Mouse (Mus musculus): Measurements from ENCODE around the gene Polr2f. TPM values are rescaled to one million over a fixed set of nuclear protein-coding genes. Genes with fewer than 3 reads are reported as not detected.

Gene Polr2f
- polyA plus RNA-seq, 1 experiment from 2014 or later: 295 TPM

DNA sequence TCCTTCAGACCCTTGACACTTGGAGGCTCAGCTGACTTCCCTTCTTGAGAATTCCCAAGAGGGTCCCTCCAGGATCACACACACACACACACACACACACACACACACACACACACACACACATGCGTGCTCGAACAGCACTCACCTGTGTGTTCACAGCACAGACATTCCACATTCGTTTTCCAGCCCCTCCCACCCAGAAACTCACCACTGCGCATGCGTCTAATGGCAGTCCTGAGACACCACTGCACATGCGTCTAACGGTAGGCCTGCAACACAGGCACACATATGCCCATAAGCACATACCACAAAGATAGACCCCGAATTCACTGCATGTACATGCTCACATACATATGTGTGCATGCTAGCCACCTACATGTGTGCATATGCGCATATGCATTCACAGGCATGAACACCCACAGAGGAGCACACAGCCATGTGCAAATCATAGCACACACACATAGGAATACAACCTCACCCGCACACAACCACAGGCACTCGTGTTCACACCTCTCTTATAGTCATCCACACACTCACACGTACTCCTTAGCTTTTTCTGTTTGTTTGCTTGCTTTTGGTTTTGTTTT lies 58.7 kb downstream of the Polr2f start:
- WGBS: 89% methylated on average over 12 of the region's 12 CpGs
- Histone ChIP-seq H3K36me3 (no peaks in the 10 kb centered on the region), H3K9ac (no peak overlapping the region), H3K4me1 (peaks cover 23% of the 10 kb centered on the region), H3K9me3 (no peaks in the 10 kb centered on the region), H3K4me2 (no peak overlapping the region), H3K27ac (no peak overlapping the region), H3K4me3 (no peak overlapping the region), H3K27me3 (no peaks in the 10 kb centered on the region)
- no peak for ATAC-seq (ENCODE audit: insufficient number of reproducible peaks, low FRiP score, low TSS enrichment, low read depth)

Other genes with a start within 250 kb of the Polr2f start
- gene Gm49510, start 241.3 kb upstream of the Polr2f start, polyA plus RNA-seq (2015; fragmentation: Nextera tagmentation; extraction: Ambion mirVana): 0.50 and 0.65 TPM in 2 replicates
- 55.2 and 61.1 TPM in 2 replicates for gene Sh3bp1, start 241.2 kb upstream of the Polr2f start, polyA plus RNA-seq (2015; fragmentation: Nextera tagmentation; extraction: Ambion mirVana)
- gene Pdxp, start 227.1 kb upstream of the Polr2f start, polyA plus RNA-seq (2015; fragmentation: Nextera tagmentation; extraction: Ambion mirVana): 13.0 and 15.0 TPM in 2 replicates
- gene Lgals1, start 214.3 kb upstream of the Polr2f start, polyA plus RNA-seq (2015; fragmentation: Nextera tagmentation; extraction: Ambion mirVana): 2,795 and 2,816 TPM in 2 replicates
- 53.2 and 55.2 TPM in 2 replicates for gene Nol12, start 206.1 kb upstream of the Polr2f start, polyA plus RNA-seq (2015; fragmentation: Nextera tagmentation; extraction: Ambion mirVana)
- gene Triobp, start 193.3 kb upstream of the Polr2f start, polyA plus RNA-seq (2015; fragmentation: Nextera tagmentation; extraction: Ambion mirVana): 54.8 and 59.2 TPM in 2 replicates
- gene H1f0, start 112.6 kb upstream of the Polr2f start, polyA plus RNA-seq (2015; fragmentation: Nextera tagmentation; extraction: Ambion mirVana): 487 and 628 TPM in 2 replicates
- 0.13 TPM in 1 of 2 replicates, not detected in the other for gene Galr3, start 99.1 kb upstream of the Polr2f start, polyA plus RNA-seq (2015; fragmentation: Nextera tagmentation; extraction: Ambion mirVana)
- gene Ankrd54, start 78.1 kb upstream of the Polr2f start, polyA plus RNA-seq (2015; fragmentation: Nextera tagmentation; extraction: Ambion mirVana): 43.9 and 46.6 TPM in 2 replicates
- 203 and 206 TPM in 2 replicates for gene Eif3l, start 65.8 kb upstream of the Polr2f start, polyA plus RNA-seq (2015; fragmentation: Nextera tagmentation; extraction: Ambion mirVana)
- 15.1 and 16.3 TPM in 2 replicates for gene Micall1, start 32.1 kb upstream of the Polr2f start, polyA plus RNA-seq (2015; fragmentation: Nextera tagmentation; extraction: Ambion mirVana)
- gene 1700088E04Rik, start 244 bp downstream of the Polr2f start, polyA plus RNA-seq (2015; fragmentation: Nextera tagmentation; extraction: Ambion mirVana): 6.3 and 8.5 TPM in 2 replicates
- gene Sox10, start 24.2 kb downstream of the Polr2f start, polyA plus RNA-seq (2015; fragmentation: Nextera tagmentation; extraction: Ambion mirVana): 4.2 and 5.2 TPM in 2 replicates
- gene Pick1, start 88.2 kb downstream of the Polr2f start, polyA plus RNA-seq (2015; fragmentation: Nextera tagmentation; extraction: Ambion mirVana): 43.8 and 45.8 TPM in 2 replicates
- gene Gm49486, start 88.4 kb downstream of the Polr2f start, polyA plus RNA-seq (2015; fragmentation: Nextera tagmentation; extraction: Ambion mirVana): 1.1 and 1.2 TPM in 2 replicates
- gene Slc16a8, start 113.8 kb downstream of the Polr2f start, polyA plus RNA-seq (2015; fragmentation: Nextera tagmentation; extraction: Ambion mirVana): 0.12 and 0.36 TPM in 2 replicates
- gene Baiap2l2, start 144.5 kb downstream of the Polr2f start, polyA plus RNA-seq (2015; fragmentation: Nextera tagmentation; extraction: Ambion mirVana): 17.2 and 19.7 TPM in 2 replicates
- gene Pla2g6, start 187.4 kb downstream of the Polr2f start, polyA plus RNA-seq (2015; fragmentation: Nextera tagmentation; extraction: Ambion mirVana): 12.9 and 14.2 TPM in 2 replicates
- gene Maff, start 205.6 kb downstream of the Polr2f start, polyA plus RNA-seq (2015; fragmentation: Nextera tagmentation; extraction: Ambion mirVana): 4.2 and 4.7 TPM in 2 replicates

All from limb, embryonic 15.5 days (tissue).